Mouse (Mus musculus): Measurements from ENCODE around the gene Hoxd3.

The Hoxd3 gene

GRCm38 (mm10) chr2:74695813-74696430 is 15.8 kb upstream of the Hoxd3 start:
- TF ChIP-seq GATA4 (IDR thresholded peaks at IDR 0.05; ENCODE audit: insufficient replicate concordance, low read length) = no peak

GRCm38 (mm10) chr2:74696442-74697335 is 15.0 kb upstream of the Hoxd3 start:
- TF ChIP-seq GATA4 (IDR thresholded peaks at IDR 0.05; ENCODE audit: insufficient replicate concordance, low read length) = no peak

GRCm38 (mm10) chr2:74697567-74698121 is 14.1 kb upstream of the Hoxd3 start, which contains the start of gene Hoxd9:
TSS of gene Hoxd9 (plus strand) at chr2:74697727.
- TF ChIP-seq GATA4 (IDR thresholded peaks at IDR 0.05; ENCODE audit: insufficient replicate concordance, low read length) = no peak

GRCm38 (mm10) chr2:74698201-74699052 is 13.3 kb upstream of the Hoxd3 start:
- no peak for TF ChIP-seq GATA4 (IDR thresholded peaks at IDR 0.05; ENCODE audit: insufficient replicate concordance, low read length)

GRCm38 (mm10) chr2:74699053-74699430 is 12.7 kb upstream of the Hoxd3 start:
- no peak for TF ChIP-seq GATA4 (IDR thresholded peaks at IDR 0.05; ENCODE audit: insufficient replicate concordance, low read length)

GRCm38 (mm10) chr2:74699664-74700545 is 11.8 kb upstream of the Hoxd3 start:
- no peak for TF ChIP-seq GATA4 (IDR thresholded peaks at IDR 0.05; ENCODE audit: insufficient replicate concordance, low read length)

GRCm38 (mm10) chr2:74700546-74701112 is 11.1 kb upstream of the Hoxd3 start:
- TF ChIP-seq GATA4 (IDR thresholded peaks at IDR 0.05; ENCODE audit: insufficient replicate concordance, low read length) = no peak

- no peak for TF ChIP-seq GATA4 (IDR thresholded peaks at IDR 0.05; ENCODE audit: insufficient replicate concordance, low read length)
These were observed 9.5 kb upstream of the Hoxd3 start for GRCm38 (mm10) chr2:74701949-74702819.

GRCm38 (mm10) chr2:74702820-74703219 is 8.9 kb upstream of the Hoxd3 start:
- no peak for TF ChIP-seq GATA4 (IDR thresholded peaks at IDR 0.05; ENCODE audit: insufficient replicate concordance, low read length)

GRCm38 (mm10) chr2:74703317-74703716 is 8.4 kb upstream of the Hoxd3 start:
- TF ChIP-seq GATA4 (IDR thresholded peaks at IDR 0.05; ENCODE audit: insufficient replicate concordance, low read length) = no peak

GRCm38 (mm10) chr2:74703720-74704392 is 7.9 kb upstream of the Hoxd3 start:
- no peak for TF ChIP-seq GATA4 (IDR thresholded peaks at IDR 0.05; ENCODE audit: insufficient replicate concordance, low read length)

- TF ChIP-seq GATA4 (IDR thresholded peaks at IDR 0.05; ENCODE audit: insufficient replicate concordance, low read length) = no peak; the same call in 1 of the 2 replicates
These were observed 7.2 kb upstream of the Hoxd3 start, which contains the start of gene Hoxd8 for GRCm38 (mm10) chr2:74704393-74704998. TSS of gene Hoxd8 (plus strand) at chr2:74704615.
